Mouse (Mus musculus): Measurements from ENCODE around the gene Nelfcd.

The Nelfcd gene

GRCm38 (mm10) chr2:174415731-174416310 lies at the start of gene Nelfcd:
Gene Nelfcd (plus strand): TSS chr2:174415804.
- DNase-seq, result peak; percentile 99

- no peak for DNase-seq
Measured at GRCm38 (mm10) chr2:174366571-174366970, 49.0 kb upstream of the Nelfcd start.

DNA sequence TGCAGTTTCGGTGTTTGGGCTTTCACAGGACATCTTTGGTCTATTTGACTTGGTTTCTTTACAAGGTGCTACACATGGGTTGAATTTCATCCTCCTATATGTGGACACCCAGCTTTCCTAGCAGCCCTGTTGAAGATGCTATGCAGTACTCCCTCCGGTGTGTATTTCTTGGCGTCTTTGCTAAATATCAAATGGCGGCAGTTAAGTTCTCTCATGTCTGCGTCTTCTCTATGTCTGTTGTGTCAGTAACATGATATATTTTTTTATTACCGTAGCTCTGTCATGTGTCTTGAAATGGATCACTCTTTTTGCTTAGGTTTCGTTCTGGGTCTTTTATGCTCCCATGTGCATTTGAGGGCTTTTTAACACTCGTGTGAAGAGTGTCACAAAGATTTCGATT lies 34.6 kb upstream of the Nelfcd start:
- no peak for DNase-seq

- no peak for DNase-seq
Measured at GRCm38 (mm10) chr2:174391936-174392335, 23.7 kb upstream of the Nelfcd start.

DNA sequence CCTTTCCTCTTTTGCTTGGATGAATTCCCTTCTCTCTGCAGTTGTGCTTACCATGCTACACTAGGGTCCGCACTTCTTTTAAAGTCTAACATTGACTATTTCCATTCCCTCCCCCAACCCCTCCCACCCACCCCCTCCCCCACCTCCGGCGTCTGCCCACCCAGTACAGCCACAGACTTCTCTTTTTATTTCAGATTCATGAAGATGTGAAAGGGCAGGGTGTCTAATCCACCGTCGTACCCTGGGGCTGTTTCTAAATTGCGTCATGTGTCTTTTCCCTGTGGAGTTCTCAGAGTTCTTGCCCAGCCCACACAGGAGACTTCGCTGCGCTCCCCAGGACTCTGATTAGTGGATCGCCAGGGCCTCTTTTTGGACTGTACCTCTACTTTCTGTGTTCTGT lies 23.1 kb upstream of the Nelfcd start:
- no peak for DNase-seq

- no peak for DNase-seq
Measured at GRCm38 (mm10) chr2:174393383-174393782, 22.2 kb upstream of the Nelfcd start.

DNA sequence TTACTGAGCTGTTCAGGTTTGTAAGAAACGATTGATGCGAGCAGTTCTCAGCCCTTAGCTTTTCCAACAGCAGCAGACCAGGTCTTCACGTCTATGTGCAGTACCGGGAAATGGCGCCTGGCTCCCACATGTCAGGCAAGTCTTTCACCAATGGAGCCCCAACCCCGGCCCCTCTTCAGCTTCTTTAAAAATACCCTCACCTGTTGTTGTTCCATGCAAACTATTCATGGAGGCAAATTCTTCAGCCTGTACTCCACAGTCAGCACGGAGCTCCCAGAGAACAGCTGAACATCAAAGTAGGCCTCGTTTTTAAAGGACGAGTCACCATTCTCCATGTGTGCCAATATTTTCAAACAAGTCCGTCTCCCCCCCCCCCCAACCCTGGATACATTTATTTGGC lies 19.0 kb upstream of the Nelfcd start:
- DNase-seq, result no peak

DNA sequence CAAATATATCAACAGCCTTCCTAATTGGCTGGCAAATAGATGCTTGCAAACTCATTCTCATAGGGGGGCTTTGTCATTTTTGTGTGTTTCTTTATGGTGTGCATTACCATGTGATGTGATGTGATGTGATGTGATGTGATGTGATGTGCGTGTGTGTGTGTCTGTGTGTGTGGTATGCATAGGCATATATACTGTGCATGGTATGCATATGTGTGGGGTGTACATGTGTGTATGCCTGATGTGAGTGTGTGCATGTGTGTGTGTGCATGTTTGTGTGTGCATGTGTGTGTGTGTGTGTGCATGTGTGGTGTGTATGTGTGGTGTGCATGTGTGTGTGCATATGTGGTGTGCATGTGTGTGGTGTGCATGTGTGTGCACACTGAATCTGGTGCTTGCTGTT lies 18.5 kb upstream of the Nelfcd start:
- no peak for DNase-seq

- DNase-seq, result no peak
Measured at GRCm38 (mm10) chr2:174397881-174398280, 17.7 kb upstream of the Nelfcd start.

GRCm38 (mm10) chr2:174400396-174400795 lies 15.2 kb upstream of the Nelfcd start:
- DNase-seq, result no peak

DNA sequence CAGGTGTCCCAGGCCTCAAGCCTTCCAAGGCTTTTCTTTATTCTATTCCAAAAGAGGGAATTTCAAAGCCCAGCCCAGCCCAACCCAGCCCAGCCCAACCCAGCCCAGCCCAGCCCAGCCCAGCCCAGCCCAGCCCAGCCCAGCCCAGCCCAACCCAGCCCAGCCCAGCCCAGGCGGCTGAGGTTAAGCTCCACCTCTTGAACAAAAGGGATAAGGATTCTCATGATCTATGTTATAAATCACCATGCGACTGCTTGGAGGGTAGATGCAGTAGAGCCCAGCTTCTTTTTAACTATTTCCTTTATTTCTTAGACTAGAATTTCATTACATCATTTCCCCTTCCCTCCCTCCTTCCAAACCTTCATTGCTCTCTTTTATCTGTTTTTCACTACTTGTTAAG lies 5.4 kb upstream of the Nelfcd start:
- peak; percentile 42 for DNase-seq

DNA sequence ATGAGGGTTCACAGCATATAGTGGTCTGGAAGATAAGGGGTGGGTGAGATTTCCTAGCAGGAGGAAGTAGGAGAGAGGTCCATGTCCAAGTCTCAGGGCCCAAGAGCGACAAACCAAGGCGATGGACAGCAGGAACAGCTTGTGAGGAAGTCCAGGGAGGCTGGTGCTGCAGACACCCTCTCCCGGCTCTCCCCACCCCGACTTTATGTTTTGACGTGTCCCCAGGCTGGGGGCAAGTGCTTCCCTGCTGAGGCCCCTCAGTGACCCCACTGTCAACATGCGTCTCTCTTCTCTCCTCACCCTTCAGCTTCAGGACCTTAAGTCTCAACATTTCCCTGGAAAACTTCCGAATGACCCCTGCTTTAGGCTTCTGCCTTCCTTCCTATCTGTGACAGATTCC lies 2.5 kb upstream of the Nelfcd start:
- DNase-seq, result no peak

- no peak for DNase-seq
Measured at GRCm38 (mm10) chr2:174415001-174415730, 438 bp upstream of the Nelfcd start.

DNA sequence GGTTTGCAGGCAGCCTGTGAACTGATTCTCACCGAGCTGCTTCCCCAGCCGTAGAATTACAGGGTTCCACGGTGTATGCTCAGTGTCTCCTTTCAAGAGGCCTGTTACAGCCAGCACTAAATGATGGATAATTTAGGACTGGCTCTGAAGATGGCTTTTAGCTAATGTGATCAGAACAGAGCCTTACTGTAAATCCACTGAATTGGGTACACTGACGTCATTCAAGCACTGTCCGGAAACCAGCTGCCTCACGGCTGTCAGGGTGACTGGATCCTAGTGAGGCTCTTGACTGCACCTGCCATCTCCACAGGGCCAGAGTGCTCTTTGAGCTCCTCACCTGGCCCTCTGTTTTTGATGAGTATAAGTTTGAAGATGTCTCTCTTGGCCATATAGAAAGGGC lies 5.5 kb downstream of the Nelfcd start:
- no peak for DNase-seq

DNA sequence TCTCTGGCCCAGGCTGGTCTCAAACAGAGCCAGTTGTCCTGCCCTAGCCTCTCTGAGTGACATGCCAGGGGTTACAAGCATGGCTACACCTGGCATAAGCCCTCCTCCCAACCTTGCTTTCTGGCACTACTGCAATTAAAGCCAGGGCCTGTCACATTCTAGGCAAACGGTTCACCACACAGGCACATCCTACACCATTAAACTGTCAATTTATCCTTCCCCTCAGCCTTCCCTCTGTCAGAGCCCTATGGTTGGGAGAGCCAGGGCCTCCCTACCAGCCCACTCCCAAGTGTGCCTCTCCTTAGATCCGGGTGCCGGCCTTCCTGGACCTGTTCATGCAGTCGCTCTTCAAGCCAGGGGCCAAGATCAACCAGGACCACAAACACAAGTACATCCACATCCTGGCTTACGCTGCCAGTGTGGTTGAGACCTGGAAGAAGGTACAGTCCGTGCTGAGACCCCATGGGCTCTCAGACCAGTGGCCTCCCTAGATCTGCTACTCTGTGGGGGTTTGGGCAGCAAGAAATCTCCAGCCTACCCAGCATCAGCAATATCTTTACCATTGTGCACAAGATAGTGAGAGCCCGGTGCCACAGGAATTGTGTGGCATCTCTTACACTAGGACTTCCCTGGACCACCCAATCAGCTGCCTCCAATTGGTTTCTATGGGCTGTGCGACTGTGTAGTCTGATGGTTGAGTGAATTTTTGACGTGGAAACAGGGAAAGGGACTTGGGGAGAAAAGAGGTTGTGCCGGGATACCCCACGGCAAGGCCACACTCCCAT lies 8.9 kb downstream of the Nelfcd start:
- DNase-seq, result no peak

GRCm38 (mm10) chr2:174426856-174427255 lies 11.3 kb downstream of the Nelfcd start:
- no peak for DNase-seq

GRCm38 (mm10) chr2:174428076-174428835 lies 12.7 kb downstream of the Nelfcd start:
- DNase-seq, result no peak

- DNase-seq, result no peak
Measured at GRCm38 (mm10) chr2:174428996-174429591, 13.5 kb downstream of the Nelfcd start.

GRCm38 (mm10) chr2:174434943-174435342 lies 19.3 kb downstream of the Nelfcd start:
- DNase-seq, result no peak

GRCm38 (mm10) chr2:174436076-174436701 lies 20.6 kb downstream of the Nelfcd start:
- no peak for DNase-seq

DNA sequence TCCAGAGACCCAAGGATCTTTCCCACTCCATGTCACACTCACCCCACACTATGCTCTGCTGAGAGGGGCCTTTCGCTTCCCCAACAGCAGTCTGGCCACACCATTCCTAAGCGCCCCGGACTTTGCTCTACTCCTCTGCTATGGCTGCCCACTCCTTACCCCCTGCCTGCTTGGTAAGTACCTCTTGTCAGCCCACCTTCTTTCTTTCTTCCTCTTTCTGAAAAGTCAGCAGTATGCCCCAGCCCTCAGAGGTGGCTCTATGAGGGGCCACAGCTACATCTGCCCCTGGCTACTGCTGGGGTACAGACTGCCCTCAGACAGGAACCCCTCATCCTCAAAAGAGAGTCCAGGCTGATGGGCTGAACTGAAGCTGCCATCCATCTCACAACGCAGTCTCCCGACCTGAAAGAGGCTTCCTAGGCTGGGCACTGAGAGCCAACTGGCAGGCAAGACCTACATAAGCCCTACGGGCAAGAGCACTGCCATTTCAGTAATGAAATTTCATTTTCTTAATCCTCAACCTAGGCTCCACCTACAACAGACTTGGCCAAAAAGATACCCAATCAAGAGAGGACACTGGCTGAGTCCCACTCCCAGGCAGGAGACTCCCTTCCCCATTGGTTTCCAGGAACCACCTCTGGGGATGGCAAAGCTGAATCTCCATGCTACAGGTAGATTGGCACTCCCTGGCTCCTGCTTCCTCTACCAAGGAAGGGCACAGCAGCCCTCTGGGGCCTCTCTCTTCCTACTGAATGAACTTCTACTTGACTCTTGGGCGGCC lies 21.5 kb downstream of the Nelfcd start:
- no peak for DNase-seq

DNA sequence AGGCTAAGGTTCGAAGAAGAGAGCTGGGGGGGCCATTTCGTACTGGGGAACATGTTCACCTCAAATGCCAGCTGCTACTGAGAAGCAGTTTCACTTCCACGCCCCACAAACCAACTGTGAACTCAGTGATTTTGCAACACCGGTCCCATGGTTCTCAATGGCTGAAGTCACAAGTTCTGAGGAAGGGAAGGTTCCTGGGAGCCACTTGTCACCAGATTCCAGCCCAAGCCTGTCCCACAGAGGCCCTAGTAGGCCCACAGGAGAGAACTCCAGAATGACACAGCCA lies 22.0 kb downstream of the Nelfcd start:
- peak; percentile 14 for DNase-seq
